Mouse (Mus musculus) CH12.LX (cell line): ENCODE results near the gene Fmn2.

Experiments used
- CTCF ChIP-seq, 2 experiments: IDR thresholded peaks in 1 of 2; conservative IDR thresholded peaks in 1 of 2; 2 replicates each; pipeline ENCODE4 v1.5.1; 2011 to 2012; ENCODE audit warnings: low read depth in 2 of 2, low read length in 2 of 2, improper control_type of control experiment in 1 of 2, inconsistent platforms in 1 of 2, mild to moderate bottlenecking in 1 of 2, moderate library complexity in 1 of 2
- ETS1 ChIP-seq: conservative IDR thresholded peaks from 2 replicates; pipeline ENCODE4 v1.6.1; 2012; ENCODE audit warnings: low read depth, mild to moderate bottlenecking, inconsistent platforms, low read length, improper control_type of control experiment, moderate library complexity
- HCFC1 ChIP-seq: IDR thresholded peaks from 2 replicates; pipeline ENCODE4 v1.6.1; 2012; ENCODE audit warnings: low read depth, mild to moderate bottlenecking, inconsistent platforms, low read length, improper control_type of control experiment
- JUND ChIP-seq: conservative IDR thresholded peaks from 2 replicates; pipeline ENCODE4 v1.6.1; 2011; ENCODE audit warnings: low read depth, low read length, improper control_type of control experiment
- KAT2A ChIP-seq: IDR thresholded peaks from 2 replicates; pipeline ENCODE4 v1.6.1; 2012; ENCODE audit warnings: low read length, improper control_type of control experiment, inconsistent platforms; ENCODE audit not compliant: insufficient replicate concordance
- MAFK ChIP-seq: IDR thresholded peaks from 2 replicates; pipeline ENCODE4 v1.6.1; 2011; ENCODE audit warnings: low read length, improper control_type of control experiment; ENCODE audit not compliant: insufficient replicate concordance
- MAX ChIP-seq: IDR thresholded peaks from 2 replicates; pipeline ENCODE4 v1.6.1; 2011; ENCODE audit warnings: low read length, improper control_type of control experiment
- MEF2A ChIP-seq: IDR thresholded peaks from 2 replicates; pipeline ENCODE4 v1.6.1; 2014; ENCODE audit warnings: low read depth, mild to moderate bottlenecking, inconsistent platforms, low read length, improper control_type of control experiment, borderline replicate concordance
- MXI1 ChIP-seq: IDR thresholded peaks from 2 replicates; pipeline ENCODE4 v1.6.1; 2011; ENCODE audit warnings: mild to moderate bottlenecking, low read depth, low read length, improper control_type of control experiment
- POLR2A ChIP-seq: IDR thresholded peaks from 2 replicates; pipeline ENCODE4 v1.6.1; 2011; ENCODE audit warnings: low read depth, mild to moderate bottlenecking, improper control_type of control experiment, low read length
- TCF12 ChIP-seq: IDR thresholded peaks from 2 replicates; pipeline ENCODE4 v1.6.1; 2014; ENCODE audit warnings: low read depth, mild to moderate bottlenecking, inconsistent platforms, low read length, improper control_type of control experiment
- UBTF ChIP-seq: IDR thresholded peaks from 2 replicates; pipeline ENCODE4 v1.6.1; 2012; ENCODE audit warnings: low read depth, mild to moderate bottlenecking, inconsistent platforms, low read length, improper control_type of control experiment, moderate library complexity
- USF1 ChIP-seq: IDR thresholded peaks from 2 replicates; pipeline ENCODE4 v1.6.1; 2014; ENCODE audit warnings: low read depth, mild to moderate bottlenecking, inconsistent platforms, low read length, improper control_type of control experiment
- ZNF384 ChIP-seq: IDR thresholded peaks from 2 replicates; pipeline ENCODE4 v1.6.1; 2012; ENCODE audit warnings: low read depth, low read length, improper control_type of control experiment, inconsistent platforms

DNA sequence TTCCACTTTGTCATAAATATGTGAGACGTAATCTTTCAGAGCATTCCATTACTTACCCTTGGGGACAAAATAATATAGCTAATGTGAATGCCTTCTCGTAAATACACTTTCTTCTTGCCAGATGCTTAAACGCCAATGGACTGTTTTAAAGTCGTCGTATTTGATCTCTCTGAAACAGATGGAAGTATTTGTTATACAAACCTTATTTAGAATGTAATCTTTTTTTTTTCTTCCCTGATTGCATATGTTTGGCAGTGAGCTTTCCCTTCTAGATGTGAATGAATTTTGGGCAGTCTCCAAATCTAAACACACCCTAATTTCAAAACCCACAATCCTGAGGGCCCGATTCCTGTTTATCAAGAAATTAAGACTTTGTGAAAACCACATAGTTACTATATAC, 173.7 kb downstream of the Fmn2 start:
- no peak for TF ChIP-seq MAX
- TF ChIP-seq MAFK, result no peak
- no peak for TF ChIP-seq POLR2A
- TF ChIP-seq HCFC1, result no peak
- TF ChIP-seq MEF2A, result no peak
- TF ChIP-seq JUND, result no peak
- no peak for TF ChIP-seq KAT2A
- no peak for TF ChIP-seq CTCF (conservative IDR thresholded peaks at IDR 0.05 in 1 of 2, IDR thresholded peaks at IDR 0.05 in 1 of 2; ENCODE audit: low read depth in 2 of 2, low read length in 2 of 2)
- no peak for TF ChIP-seq MXI1
- no peak for TF ChIP-seq USF1
- TF ChIP-seq ZNF384, result no peak
- no peak for TF ChIP-seq UBTF
- TF ChIP-seq ETS1, result no peak
- TF ChIP-seq TCF12, result no peak
